Mouse (Mus musculus) layer of hippocampus, postnatal 25 days (tissue): ENCODE results near the gene Vps35l. TPM values are rescaled to one million over a fixed set of nuclear protein-coding genes. Genes with fewer than 3 reads are reported as not detected.

Experiments
- DNase-seq, 2 experiments: peaks; one replicate each; pipeline ENCODE4 v3.0.0; 2022; ENCODE audit warnings: mixed read lengths in 2 of 2, low spot score in 1 of 2; ENCODE audit errors: extremely low spot score in 1 of 2
- total RNA-seq, 2 experiments: library from RNA; stranded (reverse); gene quantifications; 2 replicates each; pipeline ENCODE4 v1.2.3; 2021

The Vps35l gene
- total RNA-seq, 2 experiments from 2014 or later: 62.8 to 68.5 TPM

DNA sequence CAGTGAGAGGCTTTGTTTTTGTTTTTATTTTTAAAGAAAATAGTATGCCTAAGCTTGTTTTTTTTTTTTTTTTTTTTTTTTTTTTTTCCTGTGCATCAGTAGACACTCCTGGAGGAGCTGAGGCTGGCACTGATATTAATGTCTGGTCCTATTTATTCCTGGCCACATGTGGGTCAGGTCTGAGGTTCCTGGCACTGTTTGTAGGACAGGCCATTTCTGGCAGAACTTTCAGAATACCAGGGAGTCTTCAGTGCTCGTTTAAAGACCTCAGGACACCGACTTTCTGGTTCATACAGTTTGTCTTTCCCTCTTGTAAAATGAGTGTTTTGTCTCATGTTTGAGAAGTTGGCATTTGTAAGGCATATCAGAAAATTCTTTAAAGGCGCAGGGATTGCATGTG is 8.2 kb upstream of the Vps35l start:
- DNase-seq: no peak

DNA sequence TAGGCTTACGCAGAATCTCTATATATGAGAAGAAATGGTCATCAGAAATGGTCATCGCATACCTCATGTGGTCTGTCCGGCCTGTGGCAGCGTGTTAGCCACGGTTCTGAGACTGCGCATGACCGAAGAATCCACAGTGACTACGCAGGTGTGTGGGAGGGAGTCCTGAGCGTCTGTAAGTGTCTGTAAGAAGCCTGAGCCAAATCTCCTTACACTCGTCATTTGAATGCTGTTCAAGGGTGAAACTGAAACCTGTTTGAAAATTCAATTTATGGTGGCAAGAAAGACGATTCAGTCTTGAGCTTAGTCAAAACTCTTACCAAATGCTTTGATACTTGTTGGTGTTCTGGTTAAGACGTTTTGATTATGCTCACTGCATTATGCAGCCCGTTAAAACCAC is 6.8 kb upstream of the Vps35l start:
- no peak for DNase-seq

DNA sequence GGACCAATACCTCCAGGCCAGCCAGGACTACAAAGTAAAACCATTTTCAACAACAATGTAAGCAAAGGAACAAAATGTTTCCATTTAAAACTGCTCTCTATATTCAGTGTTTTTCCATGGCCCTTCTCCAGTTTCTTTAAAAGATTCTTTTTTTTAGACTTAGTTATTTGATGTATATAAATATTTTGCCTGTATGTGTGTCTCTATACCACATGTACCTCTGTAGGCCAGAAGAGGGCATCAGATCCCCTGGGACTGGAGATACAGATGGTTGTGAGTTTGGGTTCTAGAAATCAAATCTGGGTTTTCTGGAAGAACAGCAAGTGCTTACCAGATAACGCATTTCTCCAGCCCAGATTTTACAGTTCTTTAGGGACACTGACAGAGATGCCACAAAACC is 1.3 kb upstream of the Vps35l start:
- DNase-seq: no peak

DNA sequence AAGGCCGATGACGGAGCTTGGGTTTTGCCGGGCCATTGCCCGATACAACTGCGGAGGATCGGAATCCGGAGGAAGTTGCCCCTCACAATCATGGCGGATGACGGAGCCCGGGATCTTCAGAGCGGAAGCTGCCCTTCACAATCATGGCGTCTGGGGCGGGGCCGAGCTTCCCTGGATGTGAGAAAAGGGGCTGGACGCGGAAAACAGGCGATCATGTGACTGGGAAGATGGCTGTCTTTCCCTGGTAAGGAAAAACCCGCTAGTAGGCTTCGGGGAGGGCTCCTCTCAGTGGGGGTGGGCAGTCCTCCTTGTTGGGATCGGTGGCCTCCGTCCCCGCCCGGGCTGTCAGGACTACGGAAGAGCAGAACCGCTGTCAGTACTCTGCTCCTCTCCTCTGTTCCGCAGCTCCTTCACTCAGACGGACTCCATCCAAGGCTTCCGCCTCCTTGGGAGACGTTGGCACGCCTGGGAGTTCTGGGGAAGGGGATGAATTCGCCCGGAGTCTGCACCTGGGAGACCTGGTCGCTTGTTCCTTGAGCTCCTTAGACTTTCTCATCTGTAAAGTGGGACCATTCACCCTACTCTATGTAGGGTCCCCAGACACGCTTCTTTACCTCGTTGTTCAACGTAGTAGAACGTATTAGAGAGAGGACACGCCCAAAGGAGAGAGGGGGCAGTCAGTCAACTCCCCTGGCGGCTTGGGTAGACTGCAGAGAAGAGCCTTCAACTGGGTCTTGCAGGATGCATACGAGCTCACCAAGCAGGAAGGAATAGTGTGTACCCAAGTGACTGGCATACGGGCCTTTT is 709 bp downstream of the Vps35l start:
- DNase-seq: peak; percentile 86 to 89

DNA sequence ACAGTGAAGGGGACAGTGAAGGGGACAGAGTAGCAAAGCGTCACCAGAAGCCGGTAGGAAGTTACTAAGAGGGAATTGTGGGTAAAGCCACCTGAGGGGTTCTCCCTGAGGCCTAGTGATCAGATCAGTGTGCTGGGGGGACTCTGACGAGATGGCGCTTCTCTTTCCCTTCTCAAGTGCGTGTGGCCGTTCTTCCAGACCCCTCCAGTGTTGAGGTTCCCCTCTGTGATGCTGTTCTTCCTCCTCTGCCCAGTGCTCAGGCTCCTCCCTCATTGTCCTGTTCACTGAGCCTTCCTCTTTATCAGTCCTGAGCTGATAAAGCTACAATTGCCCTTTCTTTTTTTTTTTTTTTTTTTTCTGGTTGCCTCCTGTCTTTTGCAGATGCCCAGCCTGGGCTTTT is 2.3 kb downstream of the Vps35l start:
- no peak for DNase-seq

DNA sequence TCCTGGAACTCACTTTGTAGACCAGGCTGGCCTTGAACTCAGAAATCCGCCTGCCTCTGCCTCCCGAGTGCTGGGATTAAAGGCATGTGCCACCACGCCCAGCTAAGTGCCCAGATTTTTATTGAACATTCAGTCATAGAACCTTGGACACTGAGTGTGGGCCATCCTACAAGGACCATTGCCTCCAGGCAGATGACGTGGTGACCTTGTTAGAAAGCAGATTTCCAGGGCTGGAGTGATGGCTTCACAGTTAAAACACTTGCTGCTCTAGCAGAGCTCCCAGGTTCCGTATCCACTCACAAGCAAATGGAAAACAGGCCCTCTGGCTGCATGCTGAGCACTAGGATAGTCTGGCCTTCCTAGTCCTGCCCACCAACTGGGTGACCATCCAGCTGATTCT is 4.7 kb downstream of the Vps35l start:
- DNase-seq: no peak

DNA sequence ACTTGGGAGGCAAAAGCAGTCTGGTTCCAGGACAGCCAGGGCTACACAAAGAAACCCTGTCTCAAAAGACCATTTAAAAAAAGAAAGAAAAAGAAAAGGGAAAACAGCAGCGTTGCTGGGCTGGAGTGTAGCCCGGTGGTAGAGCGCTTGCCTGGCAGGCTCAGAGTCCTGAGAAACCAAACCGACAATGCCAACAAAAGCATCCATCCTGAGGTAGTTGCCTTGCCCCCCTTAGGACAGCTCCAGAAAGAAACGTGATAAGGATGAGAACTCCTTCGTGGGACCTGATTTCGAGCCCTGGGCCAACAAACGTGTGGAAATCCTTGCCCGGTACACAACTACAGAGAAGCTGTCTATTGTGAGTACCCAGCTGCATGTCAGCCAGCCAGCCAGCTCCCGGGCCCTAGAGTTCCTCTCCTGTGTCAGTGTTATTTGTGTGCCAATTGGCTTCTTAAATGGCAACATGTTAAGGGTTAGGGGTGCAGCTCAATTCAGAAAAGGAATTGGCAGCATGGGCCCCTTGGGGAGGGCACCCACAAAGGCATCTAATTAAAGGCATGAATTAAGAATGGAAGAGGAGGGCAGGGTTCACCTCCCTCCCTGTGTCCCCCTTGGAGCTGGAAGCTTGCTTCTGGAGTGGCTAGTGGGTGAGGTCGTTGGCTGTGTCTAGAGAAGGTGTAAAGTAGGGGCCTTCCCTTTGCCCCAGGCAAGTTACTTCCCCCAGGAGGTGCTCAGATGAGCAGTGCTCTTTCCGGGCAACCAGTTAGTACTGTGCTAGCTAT is 8.1 kb downstream of the Vps35l start:
- no peak for DNase-seq

DNA sequence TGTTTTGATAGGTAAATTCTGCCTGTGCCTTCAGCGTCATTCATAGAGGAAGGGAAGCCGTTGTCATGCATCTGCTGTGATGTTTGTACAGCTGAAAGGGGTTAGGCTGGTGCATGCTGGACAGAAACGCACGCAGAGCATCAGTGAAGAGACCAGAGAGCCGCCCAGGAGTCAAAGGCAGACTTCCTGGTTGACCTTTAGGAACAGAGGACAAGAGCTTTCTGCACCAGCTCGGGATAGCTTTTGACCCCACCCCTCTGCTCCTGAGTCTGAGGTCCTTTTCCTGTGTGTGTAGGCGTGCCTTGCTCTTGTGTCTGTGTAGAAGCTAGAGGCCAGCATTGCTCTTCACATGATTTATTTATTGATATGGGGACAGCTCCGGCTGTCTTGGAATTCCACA is 9.7 kb downstream of the Vps35l start:
- no peak for DNase-seq

DNA sequence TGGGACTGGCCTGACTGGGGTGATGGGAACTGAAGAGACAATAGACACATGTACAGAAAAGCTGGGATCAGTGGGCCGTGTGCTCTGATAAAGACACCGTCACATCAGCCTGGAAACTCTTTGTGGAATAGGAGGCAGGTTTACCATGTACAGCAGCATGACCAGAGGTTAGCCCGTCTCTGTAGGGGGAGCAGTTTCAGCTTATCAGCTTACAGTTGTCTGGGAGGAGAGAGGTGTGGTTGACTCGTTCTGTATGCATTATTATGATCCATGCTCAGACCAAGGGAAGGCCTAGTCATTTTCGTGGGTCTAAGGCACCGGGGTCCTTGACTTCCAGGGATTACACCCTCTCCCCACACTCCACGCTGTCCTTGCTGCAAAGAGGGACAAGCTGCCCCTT is 11.6 kb downstream of the Vps35l start:
- no peak for DNase-seq

DNA sequence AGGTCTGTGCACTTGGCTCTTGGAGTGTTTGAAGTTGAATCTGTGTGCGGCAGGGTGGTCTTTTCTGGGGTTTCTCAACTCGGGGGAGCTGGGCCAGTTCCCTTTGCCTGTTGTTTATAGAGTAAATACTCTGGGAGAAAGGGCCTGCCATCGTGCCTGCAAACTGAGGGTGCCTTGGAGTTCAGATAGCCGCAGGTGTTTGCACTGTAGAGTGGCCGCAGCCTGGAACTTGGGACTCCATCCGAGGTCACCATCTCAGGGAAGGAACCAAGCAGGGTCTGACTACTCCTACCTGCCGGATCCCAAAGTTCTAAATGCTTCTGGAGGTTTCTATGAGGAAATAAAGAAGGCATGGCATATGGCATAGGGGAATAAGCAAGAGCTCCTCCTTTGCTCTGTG is 15.7 kb downstream of the Vps35l start:
- DNase-seq: no peak

DNA sequence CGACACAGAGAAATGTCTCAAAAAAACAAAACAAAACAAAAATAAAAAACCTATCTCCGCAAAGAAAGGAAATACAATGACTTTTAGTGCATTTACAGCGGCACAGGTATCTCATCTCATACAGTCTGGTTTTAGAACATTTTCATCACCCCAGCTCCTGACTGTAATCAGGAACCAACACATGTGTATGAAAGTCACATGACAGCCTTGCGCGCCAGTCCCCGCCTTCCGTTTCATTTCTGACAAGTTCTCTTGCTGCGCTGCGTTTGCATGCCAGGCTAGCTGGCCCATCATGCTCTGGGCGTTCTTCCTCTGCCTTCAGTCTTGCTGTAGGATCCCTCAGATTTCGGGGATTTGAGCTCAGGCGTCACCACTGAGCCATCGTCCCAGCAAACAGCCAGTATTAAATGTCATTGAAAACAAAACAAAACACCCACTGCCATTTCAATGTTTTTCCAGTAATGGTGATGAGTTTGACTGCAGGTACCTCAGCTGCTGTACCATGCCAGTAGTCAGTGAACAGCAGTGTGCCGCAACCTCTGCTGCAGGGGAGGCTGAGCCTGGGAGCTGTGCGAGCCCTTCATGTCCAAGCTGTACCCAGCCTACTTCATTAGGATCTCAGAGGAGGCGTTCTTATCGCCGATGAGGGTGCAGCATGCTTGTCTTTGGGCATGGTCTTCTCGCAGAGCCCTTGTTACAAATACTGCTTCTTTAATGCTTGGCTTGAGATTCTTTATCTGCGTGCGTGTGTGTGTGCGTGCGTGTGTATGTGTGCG is 16.7 kb downstream of the Vps35l start:
- no peak for DNase-seq

DNA sequence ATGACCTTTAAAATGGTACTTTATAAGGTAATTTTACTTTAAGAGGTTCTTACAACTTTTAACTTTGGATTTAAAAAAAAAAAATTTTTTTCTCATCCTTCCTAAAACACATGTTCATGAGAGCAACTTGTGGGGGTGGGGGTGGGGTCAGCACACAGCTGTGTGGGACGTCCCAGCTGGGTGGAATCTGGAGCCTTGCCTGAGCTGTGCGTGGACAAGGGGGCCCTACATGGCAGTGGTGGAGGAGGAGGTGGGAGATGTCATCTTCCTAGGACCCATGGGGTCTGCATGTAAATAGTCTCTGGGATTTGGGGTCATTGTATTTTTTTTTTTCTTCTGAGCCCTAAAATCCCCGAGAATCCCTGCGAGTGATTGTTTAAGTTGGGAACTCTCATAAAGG is 18.3 kb downstream of the Vps35l start:
- no peak for DNase-seq

DNA sequence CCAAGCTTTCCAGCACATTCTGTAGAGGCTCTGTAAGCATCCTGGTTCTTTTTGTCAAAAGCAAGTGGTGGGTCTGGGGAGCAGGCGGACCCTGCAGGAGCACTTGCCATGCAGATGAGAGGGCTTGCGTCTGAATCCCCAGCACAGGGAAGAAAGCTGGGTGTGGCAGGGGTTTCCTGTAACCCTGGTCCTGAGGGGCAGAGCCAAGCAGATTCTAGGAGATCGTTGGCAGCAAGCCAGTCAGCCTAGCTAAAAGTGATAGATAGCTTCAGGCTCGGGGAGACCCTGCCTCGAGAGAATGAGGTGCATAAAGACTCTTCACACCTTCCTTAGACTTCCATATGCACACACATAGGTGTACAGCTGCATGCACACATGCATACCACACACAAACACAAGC is 19.3 kb downstream of the Vps35l start:
- DNase-seq: no peak

DNA sequence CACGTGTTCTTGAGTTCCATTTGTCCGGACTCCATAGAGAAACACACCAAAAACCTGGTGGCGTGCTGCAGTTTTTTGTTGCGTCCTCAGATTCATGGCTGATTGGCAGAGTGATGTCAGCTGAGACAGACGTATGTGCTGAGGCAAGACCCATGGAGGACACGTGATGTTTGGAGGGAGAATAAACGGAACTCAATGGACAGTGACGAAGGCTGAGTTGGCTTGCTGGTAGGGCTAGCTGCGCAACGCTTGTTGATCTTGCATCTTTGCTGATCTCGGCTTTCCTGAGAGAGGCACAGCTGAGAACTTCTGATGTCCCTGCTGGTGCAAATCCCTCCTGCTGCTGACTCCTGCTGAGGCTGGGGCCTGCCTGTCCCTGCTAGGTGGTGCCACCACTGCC is 23.9 kb downstream of the Vps35l start:
- no peak for DNase-seq

DNA sequence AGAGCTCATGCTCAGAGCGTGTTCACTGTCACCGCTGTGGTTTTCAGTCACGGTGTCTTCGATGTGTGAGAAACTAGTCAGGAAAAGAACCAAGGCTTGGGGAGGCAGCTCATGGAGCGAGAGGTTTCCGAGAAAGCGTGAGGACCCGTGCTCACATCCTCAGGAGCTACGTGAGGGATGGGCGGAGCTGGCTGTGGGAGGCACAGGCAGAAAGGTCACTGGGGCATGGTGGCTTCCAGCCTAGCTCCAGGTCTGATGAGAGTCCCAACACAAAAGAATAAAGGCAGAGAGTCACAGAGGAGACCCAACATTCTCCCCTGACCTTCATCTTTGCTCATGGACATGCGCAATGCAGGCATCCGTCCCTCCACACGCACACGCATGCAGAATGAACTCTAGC is 24.7 kb downstream of the Vps35l start:
- no peak for DNase-seq

DNA sequence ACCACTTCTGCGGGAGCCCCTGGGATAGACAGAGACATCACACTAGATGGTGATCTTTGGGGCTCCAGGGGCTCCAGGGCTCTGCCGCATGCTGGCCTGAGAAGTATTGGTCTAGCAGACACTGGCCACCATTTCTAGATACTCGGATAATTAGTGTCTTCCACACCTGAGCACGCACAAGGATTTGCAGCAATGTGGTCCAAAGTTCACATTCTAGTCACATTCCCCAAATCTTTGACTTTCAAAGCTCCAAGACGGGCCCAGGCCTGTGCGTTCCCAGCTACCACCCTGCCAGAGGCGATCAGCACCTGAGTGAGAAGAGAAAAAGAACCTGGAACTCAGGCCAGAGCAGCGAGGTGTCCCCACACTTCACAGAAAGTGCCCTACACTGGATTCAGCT is 25.6 kb downstream of the Vps35l start:
- DNase-seq: no peak

DNA sequence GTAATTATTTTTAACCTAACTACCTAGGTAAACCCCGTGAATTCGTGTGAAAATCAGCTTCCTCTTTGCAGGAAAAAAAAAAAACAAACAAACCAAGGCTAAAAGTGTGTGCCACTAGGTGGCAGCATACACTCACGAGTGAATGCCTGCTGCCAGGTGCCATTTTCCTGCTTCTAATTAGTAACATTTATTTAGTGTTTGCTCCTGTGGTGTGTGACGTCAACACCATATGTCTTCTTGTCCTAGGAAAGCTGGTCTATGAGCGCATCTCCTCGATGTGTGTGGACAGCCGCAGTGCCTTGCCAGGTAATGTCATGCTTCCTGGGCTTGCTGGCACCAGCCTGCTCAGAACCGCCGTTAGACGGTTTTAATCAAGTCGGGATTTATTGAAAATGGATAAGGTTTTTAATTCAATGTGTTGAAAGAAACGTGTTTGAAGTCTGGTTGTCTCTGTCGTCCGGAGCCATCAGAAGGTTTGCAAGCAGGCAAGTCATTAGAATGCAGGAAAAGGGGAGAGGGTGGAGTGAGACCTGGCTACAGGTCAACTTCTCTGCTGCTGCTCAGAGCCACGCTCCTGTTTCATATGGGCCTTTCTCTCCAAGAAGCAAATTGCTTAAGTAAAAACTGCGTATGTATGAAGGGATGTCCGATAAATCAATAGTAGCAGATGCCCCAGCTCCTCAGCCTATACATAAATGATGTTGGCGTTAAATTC is 26.2 kb downstream of the Vps35l start:
- DNase-seq: peak; percentile 53 to 75

DNA sequence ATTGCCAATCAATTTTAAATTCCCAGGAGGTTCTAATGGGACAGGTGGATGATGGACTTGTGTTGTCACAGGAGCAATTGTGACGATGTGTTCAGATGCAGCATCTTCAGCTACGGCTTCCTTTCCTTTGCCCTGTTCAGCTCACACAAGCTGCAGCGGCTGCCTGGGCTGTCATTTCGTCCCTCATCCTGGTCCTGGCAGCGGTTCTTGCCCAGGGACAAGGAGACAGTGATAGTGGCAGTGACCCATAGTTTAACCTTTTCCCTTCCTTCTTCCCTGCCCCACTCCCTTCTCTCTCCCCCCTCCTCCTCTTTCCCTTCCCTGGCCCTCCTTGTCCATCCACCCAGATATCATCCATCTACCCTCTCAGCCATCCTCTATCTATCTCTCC is 26.8 kb downstream of the Vps35l start:
- no peak for DNase-seq

DNA sequence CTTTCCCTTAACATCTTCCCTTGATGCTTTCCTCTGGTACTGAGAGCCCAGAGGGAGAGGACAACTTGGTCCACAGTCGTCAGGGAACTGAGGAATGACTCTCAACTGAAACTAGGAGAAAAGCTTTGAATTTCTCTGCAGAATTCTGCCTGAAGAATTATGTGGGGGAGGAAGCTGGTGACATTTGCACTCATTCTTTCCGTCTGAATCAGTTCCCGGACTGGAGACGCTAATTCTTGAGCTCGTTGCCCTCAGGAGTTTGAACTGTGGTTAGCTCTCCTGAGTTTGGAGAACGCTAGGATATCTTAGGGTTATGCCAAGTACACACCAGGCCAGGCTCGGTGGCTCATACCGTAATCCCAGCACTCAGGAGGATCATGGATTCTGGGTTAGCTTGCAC is 29.2 kb downstream of the Vps35l start:
- DNase-seq: no peak

DNA sequence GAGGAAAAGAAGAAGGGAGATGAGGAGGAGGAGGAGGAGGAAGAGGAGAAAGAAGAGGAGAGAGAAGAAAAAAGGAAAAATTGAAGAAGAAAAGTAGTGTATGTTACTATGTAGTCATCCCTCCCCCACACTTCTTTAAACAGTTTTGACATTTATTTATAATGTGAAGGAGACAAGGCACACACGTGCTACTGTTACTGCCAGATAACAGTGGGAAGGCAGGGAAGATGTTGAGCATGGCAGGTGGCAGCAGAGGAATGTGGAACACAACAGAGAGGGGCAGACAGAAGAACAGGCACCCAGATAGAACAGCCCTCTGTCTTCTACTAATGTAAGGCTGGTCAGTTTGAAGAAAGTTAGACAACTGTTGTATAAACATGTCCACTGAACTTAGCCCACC is 29.6 kb downstream of the Vps35l start:
- DNase-seq: no peak

DNA sequence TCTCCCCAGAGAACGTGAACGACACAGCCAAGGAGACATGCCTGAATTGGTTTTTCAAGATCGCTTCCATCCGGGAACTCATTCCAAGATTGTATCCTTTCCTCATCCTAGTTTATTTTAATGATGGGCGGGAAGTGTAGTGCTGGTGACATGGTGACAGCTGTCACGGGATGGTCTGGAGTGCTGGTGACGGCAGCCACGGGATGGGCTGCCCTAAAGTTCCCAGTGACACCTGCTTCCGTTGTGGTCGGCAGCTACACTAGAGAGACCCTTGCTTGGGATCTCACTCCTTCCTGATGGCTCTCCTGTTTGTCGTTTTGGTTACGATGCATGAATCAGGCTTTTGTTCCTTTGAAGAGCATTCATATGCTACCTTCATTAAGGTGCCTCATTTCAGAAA is 33.0 kb downstream of the Vps35l start:
- DNase-seq: no peak
